Mouse (Mus musculus) gastrocnemius, postnatal 14 days (tissue): ENCODE measurements around the gene Tmem94. TPM values are rescaled to one million over a fixed set of nuclear protein-coding genes. Genes with fewer than 3 reads are reported as not detected.
A peak's percentile ranks its signal among the peaks of the same experiment; 100 is the strongest.

Experiments
- DNase-seq: peaks from one replicate; pipeline ENCODE4 v3.0.0; 2021; ENCODE audit warnings: mixed read lengths
- intact Hi-C: fragments of 180-260 bp; cut with DNase I; formaldehyde crosslinking; loops from one replicate; pipeline ENCODE4 v1.15.1; 2025; ENCODE audit warnings: low total_unique reads
- long read RNA-seq, 2 experiments: library from polyadenylated mRNA; stranded (forward); transcript quantifications; one replicate each; pipeline ENCODE4 v2.0.0; 2021
- total RNA-seq, 2 experiments: library from RNA; stranded (reverse); gene quantifications; 2 replicates each; pipeline ENCODE4 v1.2.3; 2021

Gene Tmem94
- total RNA-seq, result 10 to 100 TPM; 52.7 to 61.5 TPM
- long read RNA-seq, experiment 1, full-length matches to known transcripts, result 1 of 14 reads
- long read RNA-seq, experiment 1, partial matches to known transcripts, result 12 of 14 reads
- long read RNA-seq, experiment 1, other reads (novel, unspliced or antisense), result 1 of 14 reads
- long read RNA-seq, experiment 2, full-length matches to known transcripts, result 1 of 19 reads
- long read RNA-seq, experiment 2, partial matches to known transcripts, result 6 of 19 reads
- long read RNA-seq, experiment 2, other reads (novel, unspliced or antisense), result 12 of 19 reads

DNA sequence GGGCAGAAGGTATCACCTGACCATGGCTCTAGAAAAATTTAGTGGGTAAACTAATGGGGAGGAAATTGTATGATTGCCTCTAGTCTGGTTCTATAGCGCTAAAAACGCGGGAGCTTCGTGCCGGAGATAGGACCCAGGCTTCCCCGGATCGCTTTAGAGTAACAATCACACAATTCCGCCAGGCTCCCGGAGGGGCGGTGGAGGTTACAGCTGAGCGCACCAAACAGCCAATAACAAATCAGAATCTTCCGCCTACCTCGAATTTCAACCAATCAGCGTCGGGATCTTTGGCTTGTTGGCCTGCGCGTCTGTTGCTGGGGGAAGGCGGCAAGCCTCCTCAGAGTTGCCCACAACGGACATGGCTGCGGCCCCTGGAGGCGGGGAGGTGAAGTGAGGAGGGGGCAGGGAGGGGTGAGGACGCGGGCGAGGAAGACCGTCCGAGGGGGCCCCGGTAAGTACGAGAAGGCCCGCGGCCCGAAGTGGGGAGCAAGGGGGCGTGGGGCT, at the start of gene Tmem94:
TSS of gene Tmem94 (plus strand) at position 331 of the 504 bp plus-strand sequence.
- intact Hi-C loops, result no loop called here

DNA sequence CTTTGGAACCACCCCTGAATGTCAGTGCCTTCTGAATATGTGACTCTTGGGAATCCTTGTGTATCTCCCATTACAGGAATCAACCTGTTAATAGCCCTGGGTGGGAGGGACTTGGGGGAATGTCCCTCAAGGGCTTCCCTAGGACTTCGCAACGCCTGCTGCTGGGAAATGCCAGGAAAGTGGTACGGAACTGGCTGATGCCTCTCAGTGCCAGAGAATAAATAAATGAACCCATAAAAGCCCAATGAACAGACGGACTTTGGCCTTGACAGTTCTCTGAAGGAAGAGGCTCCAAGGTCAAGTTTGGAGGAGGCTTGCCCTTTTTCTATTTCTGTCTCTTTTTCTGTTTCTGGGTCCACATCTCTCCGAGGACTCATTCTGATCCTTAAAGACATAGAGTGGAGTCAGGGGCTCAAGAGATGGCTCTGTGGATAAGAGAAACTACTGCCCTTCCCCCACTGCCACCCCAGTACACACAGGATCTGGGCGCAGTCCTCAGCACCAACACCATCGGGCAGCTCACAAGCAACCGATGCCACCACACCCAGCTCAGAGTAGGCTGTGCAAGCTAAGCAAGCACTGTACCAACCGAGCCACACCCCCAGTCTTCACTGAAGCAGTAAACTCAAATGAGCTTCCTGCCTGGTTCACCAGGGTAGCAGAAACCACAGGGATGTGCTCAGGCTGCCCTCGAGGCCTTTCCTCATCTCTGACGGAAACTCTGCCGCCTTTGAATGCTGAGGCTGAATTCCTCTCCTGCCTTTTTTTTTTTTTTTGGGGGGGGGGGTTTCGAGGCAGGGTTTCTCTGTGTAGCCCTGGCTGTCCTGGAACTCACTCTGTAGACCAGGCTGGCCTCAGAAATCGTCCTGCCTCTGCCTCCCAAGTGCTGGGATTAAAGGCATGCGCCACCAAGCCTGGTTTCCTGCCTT, 48.6 kb upstream of the Tmem94 start:
- DNase-seq, result no peak
- intact Hi-C loops, result loop anchor here (2.0 kb wide), 1 partner anchor 72 kb away; no protein-coding TSS in a partner anchor

More for the DNA sequence above, at the start of gene Tmem94:
- peak; percentile 93 for DNase-seq

DNA sequence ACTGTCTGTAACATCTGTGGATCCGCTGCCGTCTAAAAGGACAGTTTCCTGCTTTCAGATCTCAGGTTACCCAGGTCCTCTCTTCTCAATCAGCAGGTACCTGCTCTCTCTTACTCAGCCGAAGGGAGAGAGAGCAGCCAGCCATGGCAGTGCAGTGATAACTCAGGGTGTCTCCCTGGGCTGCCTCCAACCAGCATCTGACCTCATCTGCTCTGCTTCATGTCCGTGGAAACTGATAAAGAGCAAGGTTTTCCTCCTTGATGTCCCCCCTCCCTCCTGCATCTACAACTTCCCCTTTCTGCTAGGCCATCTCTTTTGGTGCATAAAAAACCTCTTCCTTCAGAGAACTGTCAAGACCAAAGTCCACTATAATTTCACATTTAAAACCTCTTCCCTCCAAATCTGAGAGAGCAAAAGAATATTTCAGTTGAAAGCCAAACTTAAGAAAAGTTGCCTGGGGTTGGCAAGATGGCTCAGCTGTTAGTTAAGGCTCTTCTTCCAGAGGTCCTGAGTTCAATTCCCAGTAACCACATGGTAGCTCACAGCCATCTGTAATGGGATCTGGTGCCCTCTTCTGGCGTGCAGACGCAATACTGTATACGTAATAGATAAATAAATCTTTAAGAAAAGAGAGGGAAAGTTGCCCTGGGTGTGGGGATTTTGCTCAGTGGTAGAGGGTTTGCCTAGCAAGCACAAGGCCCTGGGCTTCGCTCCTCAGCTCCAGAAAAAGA, 47.4 kb upstream of the Tmem94 start:
- intact Hi-C loops, result loop anchor here (2.0 kb wide), 1 partner anchor 73 kb away; no protein-coding TSS in a partner anchor
- DNase-seq, result no peak

DNA sequence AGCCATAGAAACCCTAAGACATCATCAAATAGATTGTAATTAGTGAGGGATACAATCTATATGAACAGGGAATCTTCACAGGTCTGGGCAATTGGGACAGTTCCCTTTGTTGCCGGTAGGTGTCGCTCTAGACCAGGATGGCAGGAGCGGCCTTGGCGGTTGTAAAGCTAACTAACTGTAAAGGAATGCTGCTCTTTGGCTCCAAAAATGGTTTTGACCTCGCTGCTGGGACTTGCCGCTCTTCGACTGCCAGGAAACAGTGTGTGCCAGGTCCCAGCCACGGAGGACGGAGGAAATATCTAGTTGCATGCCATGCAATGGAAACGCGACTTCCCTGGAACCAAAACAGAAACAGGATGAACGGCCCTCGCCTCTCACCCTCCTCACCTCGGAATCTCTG, 42.6 kb upstream of the Tmem94 start:
- DNase-seq, result peak; percentile 81
- intact Hi-C loops, result loop anchor here (2.0 kb wide), 1 partner anchor 92 kb away; the partner anchor contains the start of gene Tsen54

DNA sequence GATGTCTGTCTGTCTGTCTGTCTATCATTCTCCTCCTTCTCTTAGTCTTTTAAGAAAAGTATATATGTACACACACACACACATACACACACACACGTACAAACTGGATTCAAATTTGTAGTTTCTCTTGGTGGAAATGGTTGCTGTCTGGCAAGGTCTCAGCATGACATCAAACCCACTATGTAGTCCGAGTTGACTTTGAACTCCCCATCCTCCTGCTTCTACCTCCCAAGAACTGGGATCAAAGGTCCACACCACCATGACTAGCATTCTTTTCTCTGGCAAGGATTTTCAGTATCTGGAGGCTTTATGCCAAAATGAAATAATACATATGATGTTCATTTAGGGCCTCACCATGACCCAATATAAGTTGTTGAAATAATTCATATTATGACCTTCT, 42.0 kb upstream of the Tmem94 start:
- intact Hi-C loops, result loop anchor here (2.0 kb wide), 1 partner anchor 92 kb away; the partner anchor contains the start of gene Tsen54
- DNase-seq, result no peak

DNA sequence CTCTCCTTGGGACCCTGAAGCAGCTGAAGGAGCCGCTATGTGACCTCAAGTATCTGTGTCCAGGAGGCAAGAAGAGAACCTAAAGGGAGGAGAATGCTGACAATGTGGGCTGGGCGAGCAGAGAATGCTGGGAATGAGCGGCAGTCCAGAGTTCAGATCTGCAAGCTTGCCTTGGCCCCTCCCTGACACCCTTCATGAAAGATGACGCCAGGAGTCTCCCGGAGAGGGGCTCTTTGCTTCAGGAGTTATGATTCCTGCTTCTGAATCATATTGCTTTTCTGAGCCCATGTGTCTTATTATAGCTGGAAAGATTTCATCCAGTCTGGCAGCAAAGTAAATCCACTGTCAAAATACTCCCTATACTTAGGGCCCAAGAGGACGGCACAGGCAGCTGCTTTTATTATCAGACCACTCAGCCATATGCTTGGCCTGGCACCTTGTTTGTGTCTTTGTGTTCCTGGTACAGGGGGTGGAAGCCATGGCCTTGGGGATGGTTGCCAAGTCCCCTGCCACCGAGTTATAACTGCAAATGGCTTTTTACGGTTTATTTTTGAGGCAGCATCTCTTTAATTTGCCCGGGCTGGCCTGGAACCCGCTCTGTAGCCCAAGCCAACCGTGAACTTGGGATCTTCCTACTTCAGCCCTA, 31.1 kb upstream of the Tmem94 start:
- no peak for DNase-seq
- intact Hi-C loops, result no loop called here

DNA sequence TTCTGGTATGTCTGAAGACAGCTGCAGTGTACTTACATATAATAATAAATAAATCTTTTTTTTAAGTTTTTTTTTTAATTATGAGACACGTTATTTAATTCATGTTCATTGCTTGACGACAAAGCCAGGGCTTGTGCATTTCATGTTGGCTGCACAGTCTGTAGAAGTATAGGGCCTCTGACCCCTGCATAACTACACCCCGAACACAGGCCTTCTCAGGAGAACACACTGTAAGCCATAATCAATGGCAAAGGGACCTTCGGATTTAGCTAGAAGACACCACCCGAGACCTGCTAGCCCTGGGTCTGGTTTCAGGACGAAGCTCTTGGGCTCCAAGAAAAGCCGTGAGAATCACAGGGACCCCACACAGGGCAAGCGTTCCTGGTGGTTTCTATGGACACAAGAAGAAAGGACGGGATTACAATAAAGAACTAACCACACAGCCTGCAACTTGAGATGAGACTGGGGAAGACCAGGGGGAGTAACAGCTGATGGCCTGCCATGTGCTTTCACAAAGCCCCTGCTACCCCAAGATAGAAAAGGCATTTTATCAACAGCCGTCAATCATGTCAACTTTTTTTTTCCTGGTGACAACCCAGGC, 27.5 kb upstream of the Tmem94 start:
- DNase-seq, result no peak
- intact Hi-C loops, result no loop called here

DNA sequence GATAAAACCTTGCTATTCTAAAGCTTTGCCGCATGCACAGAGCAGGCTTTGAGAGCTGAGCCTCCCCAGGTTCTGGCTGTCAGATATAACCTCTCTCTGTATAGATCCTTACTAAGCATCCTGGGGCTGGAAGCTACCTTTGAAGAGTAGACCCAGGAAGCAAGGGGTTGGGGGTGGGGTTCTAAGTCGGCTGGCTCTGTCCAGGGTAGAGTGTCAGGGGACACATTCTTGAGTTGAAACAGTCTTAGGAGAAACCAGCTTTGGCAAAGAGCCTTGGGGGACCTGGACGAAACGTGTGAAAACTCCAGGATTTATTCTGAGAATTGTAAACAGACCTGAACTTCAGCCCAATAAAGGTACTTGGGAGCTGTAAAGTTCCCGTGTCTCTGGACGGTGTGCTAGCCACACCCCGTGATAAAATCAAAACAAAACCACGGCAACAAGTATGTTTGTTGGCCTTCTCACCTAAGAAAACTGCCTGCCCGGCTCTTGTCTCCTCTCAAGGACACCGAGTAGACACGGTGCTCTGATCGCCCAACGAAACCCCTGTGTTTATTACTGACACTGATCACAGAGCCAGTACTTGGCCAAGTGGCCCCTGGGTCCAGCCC, 26.9 kb upstream of the Tmem94 start:
- DNase-seq, result no peak
- intact Hi-C loops, result no loop called here

DNA sequence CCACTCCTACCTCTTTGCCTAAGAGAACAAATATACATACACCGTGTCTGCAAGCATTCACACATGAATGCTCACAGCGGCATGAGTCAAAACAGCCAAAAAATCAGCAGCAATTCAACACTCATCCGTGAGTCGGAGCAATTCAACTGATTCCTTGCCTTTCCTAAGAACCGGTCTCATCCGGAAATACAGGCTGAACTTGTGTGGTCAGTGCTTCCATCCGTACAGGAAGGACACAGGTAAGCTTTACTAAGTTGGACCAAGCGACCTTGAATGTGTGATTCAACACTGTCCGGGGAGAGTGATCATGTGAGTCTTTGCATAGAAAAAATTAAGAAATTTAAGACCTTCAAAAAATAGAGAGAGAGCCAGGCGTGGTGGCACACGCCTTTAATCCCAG, 24.2 kb upstream of the Tmem94 start:
- no peak for DNase-seq
- intact Hi-C loops, result no loop called here

DNA sequence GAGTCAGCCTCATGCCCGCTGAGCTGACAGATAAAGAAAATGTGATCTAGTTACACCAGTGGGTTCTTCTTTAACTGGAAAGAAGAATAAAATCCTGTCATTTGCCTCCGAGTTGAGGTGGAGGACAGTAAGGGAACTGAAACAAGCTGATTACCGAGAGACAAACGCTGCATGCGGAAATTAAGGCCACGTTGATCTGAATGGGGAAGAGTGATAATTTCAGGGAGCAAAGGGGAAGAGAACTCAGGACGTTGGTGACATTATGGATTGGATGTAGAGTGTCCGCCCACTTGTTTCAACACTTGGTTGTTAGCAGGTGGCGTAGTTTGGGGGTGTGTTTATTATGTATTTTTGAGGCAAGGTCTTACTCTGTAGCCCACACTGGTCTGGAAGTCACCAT, 22.3 kb upstream of the Tmem94 start:
- intact Hi-C loops, result no loop called here

DNA sequence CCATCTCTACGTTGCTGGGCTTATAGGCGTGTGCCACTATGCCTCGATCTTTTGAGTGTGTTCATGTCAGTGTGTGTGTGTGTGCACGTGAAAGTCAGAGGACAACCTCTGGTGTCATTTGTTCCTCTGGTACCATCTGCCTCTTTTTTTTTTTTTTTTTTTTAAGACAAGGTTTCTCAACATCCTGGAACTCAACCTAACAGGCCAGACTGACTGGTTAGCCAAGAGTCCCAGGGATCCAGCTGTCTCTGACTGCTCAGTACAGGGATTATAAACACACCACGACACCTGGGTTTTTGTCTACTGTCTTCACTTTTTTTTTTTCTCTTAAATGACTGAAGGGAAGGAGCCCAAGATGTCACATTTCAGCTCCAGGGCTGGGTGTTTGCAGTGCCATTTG, 20.8 kb upstream of the Tmem94 start:
- intact Hi-C loops, result no loop called here
- no peak for DNase-seq

More for the DNA sequence above, 22.3 kb upstream of the Tmem94 start:
- no peak for DNase-seq

DNA sequence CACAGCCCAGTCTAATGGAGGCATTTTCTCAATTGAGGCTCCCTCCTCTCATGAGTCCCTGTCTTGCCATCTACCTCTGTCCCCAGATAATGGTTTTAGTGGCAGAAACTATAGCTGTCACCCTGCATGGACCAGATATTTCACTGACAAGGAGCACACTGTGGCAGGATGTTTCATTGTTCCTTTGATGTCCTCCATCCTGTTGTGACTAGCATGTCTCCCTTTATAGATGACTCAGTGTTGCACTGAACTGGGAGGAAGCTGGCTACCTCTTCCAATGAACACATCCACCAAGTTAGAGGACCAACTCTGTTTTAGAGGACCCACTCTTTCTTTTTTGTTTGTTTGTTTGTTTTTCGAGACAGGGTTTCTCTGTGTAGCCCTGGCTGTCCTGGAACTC, 19.1 kb upstream of the Tmem94 start:
- intact Hi-C loops, result no loop called here
- no peak for DNase-seq

DNA sequence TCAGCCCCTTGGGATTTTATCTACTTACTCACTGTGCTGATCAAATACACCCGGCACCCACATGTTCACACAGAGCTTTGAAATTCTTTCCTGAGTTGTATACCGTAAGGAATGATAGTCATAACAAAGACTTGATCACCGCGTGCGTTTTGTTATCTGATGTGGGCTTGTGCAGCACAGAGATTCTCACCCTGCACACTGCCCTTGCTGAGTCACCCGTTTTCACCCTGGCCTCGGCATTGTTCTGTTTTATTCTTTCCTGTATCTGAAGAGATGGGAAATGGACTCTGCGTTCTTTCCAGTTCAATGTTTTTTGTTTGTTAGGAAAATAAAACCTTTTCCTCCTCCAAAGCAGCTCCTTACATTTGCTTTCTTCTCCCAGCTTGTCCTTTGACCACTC, 18.5 kb upstream of the Tmem94 start:
- intact Hi-C loops, result no loop called here

DNA sequence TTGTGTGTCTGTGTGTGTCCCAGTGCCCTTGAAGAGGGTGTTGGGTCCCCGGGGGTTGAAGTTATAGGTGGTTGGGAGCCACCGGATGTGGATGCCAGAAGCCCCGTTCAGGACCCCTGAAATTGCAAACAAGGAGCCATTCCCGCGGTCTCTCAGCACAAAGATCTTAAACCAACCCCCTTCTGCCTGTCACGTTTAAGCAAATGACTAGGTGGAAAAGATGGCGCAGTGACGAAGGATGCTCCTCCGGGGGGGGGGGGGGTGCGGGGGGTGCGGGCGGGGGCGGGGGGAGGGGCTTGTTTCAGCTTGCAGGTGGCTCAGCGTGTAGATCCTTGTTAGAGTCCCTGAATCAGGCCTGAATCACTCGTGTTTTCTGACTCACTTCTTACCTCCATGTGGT, 17.9 kb upstream of the Tmem94 start:
- DNase-seq, result no peak
- intact Hi-C loops, result no loop called here

More for the DNA sequence above, 18.5 kb upstream of the Tmem94 start:
- DNase-seq, result no peak

DNA sequence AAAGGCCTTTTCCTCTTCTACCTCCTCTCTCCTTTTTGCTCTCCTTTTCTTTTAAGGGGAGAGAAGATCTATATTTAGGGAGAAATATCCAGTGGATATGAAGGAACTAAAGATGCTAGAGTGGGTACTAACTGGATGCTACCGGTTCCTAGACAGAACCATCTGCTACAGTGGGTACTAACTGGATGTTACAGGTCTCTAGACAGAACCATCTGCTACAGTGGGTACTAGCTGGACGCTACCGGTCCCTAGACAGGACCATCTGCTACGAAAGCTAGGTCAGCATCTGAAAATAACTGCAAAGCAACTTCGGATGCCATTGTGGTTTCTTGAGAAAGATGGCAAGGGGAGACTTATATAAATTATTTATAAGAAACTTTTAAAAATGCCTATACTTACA, 15.4 kb upstream of the Tmem94 start:
- intact Hi-C loops, result no loop called here
- no peak for DNase-seq

DNA sequence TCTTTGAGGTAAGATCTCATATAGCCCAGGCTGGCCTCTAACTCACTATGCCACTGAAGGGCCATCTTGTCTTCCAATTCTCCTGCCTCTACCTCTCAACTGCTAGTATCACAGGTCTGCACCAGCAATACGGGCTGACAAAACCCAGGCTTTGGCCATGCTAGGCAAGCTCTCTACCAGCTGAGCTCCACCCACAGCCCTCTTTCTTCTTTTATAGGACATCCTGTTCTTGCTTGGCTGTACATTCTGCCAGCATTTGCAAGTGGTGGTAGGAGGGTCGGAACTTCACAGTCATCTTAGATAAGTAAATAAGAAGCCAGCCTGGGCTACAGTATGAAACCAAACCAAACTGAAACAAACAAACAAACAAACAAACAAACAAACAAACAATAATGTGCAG, 13.5 kb upstream of the Tmem94 start:
- no peak for DNase-seq
- intact Hi-C loops, result no loop called here

DNA sequence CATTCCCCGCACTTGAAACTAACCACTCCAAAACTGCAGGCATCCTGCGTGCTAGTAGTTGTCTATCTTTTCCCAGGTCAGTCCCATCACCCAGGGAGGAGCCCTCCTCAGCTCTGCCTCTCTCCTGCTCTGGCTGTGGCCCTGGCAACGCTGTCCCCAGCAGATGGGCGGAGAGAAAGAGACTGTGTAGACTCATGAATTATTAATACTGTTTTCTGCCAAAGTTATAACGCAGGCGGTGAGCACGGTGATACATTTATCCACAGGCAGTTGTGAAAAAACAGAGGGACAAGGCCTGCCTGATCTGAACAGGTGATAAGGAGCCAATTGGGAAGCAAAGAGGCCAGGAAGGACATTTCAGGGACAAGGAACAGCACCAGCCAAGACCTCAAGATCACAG, 12.6 kb upstream of the Tmem94 start:
- intact Hi-C loops, result no loop called here
- DNase-seq, result no peak

DNA sequence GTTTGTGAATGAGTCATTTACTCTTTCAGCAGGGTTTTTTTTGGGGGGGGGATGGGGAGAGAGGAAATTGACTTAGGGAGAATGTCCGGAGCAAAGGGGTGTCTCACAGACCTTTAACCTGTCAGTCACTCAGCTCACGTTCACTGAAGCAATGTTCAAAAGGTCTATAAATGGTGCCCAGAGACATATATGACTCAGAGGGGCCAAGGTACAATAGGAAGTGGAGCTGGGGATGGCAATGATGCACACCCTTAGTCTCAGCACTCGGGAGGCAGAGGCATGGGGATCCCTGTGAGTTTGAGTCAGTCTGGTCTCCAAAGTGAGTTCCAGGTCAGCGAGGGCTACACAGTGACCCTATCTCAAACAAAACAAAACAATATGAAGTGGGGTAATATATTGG, 11.7 kb upstream of the Tmem94 start:
- intact Hi-C loops, result no loop called here

More for the DNA sequence above, 11.7 kb upstream of the Tmem94 start:
- no peak for DNase-seq
